In the genomic region with DNA sequence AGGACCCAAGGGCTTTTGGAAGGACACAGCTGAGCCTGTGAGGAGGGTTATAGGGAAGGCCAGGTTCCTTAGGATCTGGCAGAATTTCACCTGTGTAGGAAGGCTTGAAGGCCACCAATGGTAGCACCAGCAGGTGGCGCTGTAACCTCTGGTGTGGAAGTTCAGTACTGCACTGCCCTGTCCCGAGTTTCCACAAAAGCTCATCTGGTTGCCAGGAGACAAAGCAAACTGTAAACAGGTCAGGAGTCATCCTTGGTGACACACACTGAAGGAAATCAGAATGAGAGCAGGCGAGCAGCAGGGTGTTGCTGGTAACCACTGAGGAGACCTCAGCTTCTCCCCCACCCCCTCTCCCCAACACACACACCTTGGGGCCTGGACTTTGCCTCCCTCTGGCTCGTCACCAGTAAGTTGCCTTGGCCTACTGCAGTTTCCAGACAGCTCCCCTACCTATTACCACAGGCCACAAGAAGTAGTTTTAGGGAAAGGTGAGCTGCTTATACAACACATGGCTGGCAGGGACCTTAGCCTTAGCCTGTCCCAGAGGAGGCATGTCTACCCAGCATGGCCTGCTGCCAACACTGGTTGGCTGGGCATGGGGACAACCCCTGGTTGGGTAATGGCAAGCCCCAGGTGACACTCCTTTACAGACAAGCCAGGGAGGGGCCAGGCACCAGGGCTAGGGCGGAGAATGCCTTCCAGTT, we compare ENCODE assay signal across 9 mouse cellular contexts. TPM values are rescaled to one million over a fixed set of nuclear protein-coding genes. Genes with fewer than 3 reads are reported as not detected.
A peak's percentile ranks its signal among the peaks of the same experiment; 100 is the strongest.
DNase-seq lines count a peak whose midpoint lies in the region; ATAC-seq and TF ChIP-seq lines count a peak whose summit lies in the region.
"Had no signal": no experiment of that assay in that cellular context is flagged by ENCODE, and none has a peak within 500 bp of the region (broad histone marks: within the 10 kb centered on the region; RNA-seq: fewer than 3 reads in every experiment).

No protein-coding gene starts in this region.

- 32% methylated on average over 5 of the region's 5 CpGs for WGBS in lung, postnatal 0 days

- no peaks in the 10 kb centered on the region for H3K9me3 ChIP-seq in lung, postnatal 0 days (ENCODE audit: low read length)

- H3K4me2 ChIP-seq in lung, postnatal 0 days (replicated peaks; ENCODE audit: low read depth, low read length) = no peak overlapping the region

- H3K4me1 ChIP-seq in lung, postnatal 0 days (ENCODE audit: insufficient read depth, low read depth, low read length) = peaks cover 17% of the 10 kb centered on the region; the same call in 1 of the 2 replicates

- H3K27me3 ChIP-seq in lung, postnatal 0 days (replicated peaks; ENCODE audit: insufficient read depth, low read length) = no peaks in the 10 kb centered on the region

- peak; percentile 81 to 83 for DNase-seq in CD8-positive naive resting alpha-beta T cell, adult 2 months (ENCODE audit: low read depth in 2 of 2, low spot score in 2 of 2)
- DNase-seq in WW6 (ENCODE audit: low read depth, low spot score) = peak; percentile 78
- DNase-seq in kidney, adult 9 months = peak; percentile 91
- DNase-seq in lung, postnatal 0 days (ENCODE audit: low spot score) = peak; percentile 96
- peak; percentile 79 for DNase-seq in retina, postnatal 7 days (ENCODE audit: low read depth, low spot score)
- peak; percentile 60 to 85 for DNase-seq in urinary bladder, postnatal 4 days (ENCODE audit: low spot score in 2 of 2)

- peak overlapping the region; percentile 66 for H3K27ac ChIP-seq in lung, postnatal 0 days (ENCODE audit: low read length)
- H3K27ac ChIP-seq: macrophage had no signal

- TF ChIP-seq CTCF in lung, postnatal 0 days (IDR thresholded peaks at IDR 0.05) = peak; percentile 96

- peak; percentile 68 for ATAC-seq in common myeloid progenitor, adult 5-6 weeks (replicated peaks; ENCODE audit: low read depth, poor library complexity, severe bottlenecking)
- peak; percentile 67 for ATAC-seq in granulocyte monocyte progenitor cell, adult 5-6 weeks (replicated peaks; ENCODE audit: poor library complexity, severe bottlenecking)
- peak; percentile 78 for ATAC-seq in lung, postnatal 0 days

- TF ChIP-seq EP300 in lung, postnatal 0 days (IDR thresholded peaks at IDR 0.05) = no peak

- H3K4me3 ChIP-seq in lung, postnatal 0 days (ENCODE audit: low read depth, low read length) = no peak overlapping the region

- no peaks in the 10 kb centered on the region for H3K36me3 ChIP-seq in lung, postnatal 0 days (ENCODE audit: insufficient read depth, low read length)

- H3K9ac ChIP-seq in lung, postnatal 0 days (replicated peaks; ENCODE audit: low read depth) = no peak overlapping the region

RNA-seq across cellular contexts. Expression of a gene that starts 4.4 kb away (rescaled TPM):
- 3.7 and 4.3 TPM in 2 replicates for total RNA-seq in common myeloid progenitor, adult 5-6 weeks (2017)
- total RNA-seq in granulocyte monocyte progenitor cell, adult 5-6 weeks (2014; fragmentation: Nextera tagmentation) = 2.1 and 7.9 TPM in 2 replicates
- 2.8 and 4.6 TPM in 2 replicates for total RNA-seq in granulocyte monocyte progenitor cell, adult 5-6 weeks (2017)
- 24.4 and 29.1 TPM in 2 replicates for polyA plus RNA-seq in lung, postnatal 0 days (2015; fragmentation: Nextera tagmentation; extraction: Ambion mirVana)

RNA-seq across cellular contexts. Expression of a gene that starts 11.5 kb away (rescaled TPM):
- total RNA-seq in common myeloid progenitor, adult 5-6 weeks (2017) = not detected in 2 replicates
- total RNA-seq in granulocyte monocyte progenitor cell, adult 5-6 weeks (2014; fragmentation: Nextera tagmentation) = not detected in 2 replicates
- not detected in 2 replicates for total RNA-seq in granulocyte monocyte progenitor cell, adult 5-6 weeks (2017)
- polyA plus RNA-seq in lung, postnatal 0 days (2015; fragmentation: Nextera tagmentation; extraction: Ambion mirVana) = 5.8 and 6.1 TPM in 2 replicates

RNA-seq across cellular contexts. Expression of a gene that starts 20.7 kb away (rescaled TPM):
- total RNA-seq in common myeloid progenitor, adult 5-6 weeks (2017) = not detected in 2 replicates
- total RNA-seq in granulocyte monocyte progenitor cell, adult 5-6 weeks (2014; fragmentation: Nextera tagmentation) = not detected in 2 replicates
- not detected in 2 replicates for total RNA-seq in granulocyte monocyte progenitor cell, adult 5-6 weeks (2017)
- polyA plus RNA-seq in lung, postnatal 0 days (2015; fragmentation: Nextera tagmentation; extraction: Ambion mirVana) = 1.2 and 1.4 TPM in 2 replicates

RNA-seq across cellular contexts. Expression of a gene that starts 45.8 kb away (rescaled TPM):
- not detected in 2 replicates for total RNA-seq in common myeloid progenitor, adult 5-6 weeks (2017)
- total RNA-seq in granulocyte monocyte progenitor cell, adult 5-6 weeks (2014; fragmentation: Nextera tagmentation) = not detected in 2 replicates
- total RNA-seq in granulocyte monocyte progenitor cell, adult 5-6 weeks (2017) = not detected in 2 replicates
- 0.46 TPM in 1 of 2 replicates, not detected in the other for polyA plus RNA-seq in lung, postnatal 0 days (2015; fragmentation: Nextera tagmentation; extraction: Ambion mirVana)
- polyA plus RNA-seq: macrophage had no signal

RNA-seq across cellular contexts. Expression of a gene that starts 49.5 kb away (rescaled TPM):
- total RNA-seq in common myeloid progenitor, adult 5-6 weeks (2017) = 33.2 and 35.2 TPM in 2 replicates
- total RNA-seq in granulocyte monocyte progenitor cell, adult 5-6 weeks (2014; fragmentation: Nextera tagmentation) = 61.3 and 62.9 TPM in 2 replicates
- total RNA-seq in granulocyte monocyte progenitor cell, adult 5-6 weeks (2017) = 29.3 and 33.0 TPM in 2 replicates
- 20.8 and 21.8 TPM in 2 replicates for polyA plus RNA-seq in lung, postnatal 0 days (2015; fragmentation: Nextera tagmentation; extraction: Ambion mirVana)
